Mouse (Mus musculus): ENCODE measurements around the gene Snta1. TPM values are rescaled to one million over a fixed set of nuclear protein-coding genes. Genes with fewer than 3 reads are reported as not detected.

Snta1 gene
- total RNA-seq (2014; rRNA removed; ENCODE audit: low replicate concordance) (139 and 158 TPM in 2 replicates), polyA plus RNA-seq (2015; fragmentation: Nextera tagmentation; extraction: Ambion mirVana) (66.9 and 67.8 TPM in 2 replicates)

GRCm38 (mm10) chr2:154407643-154408445 is at the start of gene Snta1:
Snta1 (minus strand) TSS chr2:154408099.
- no peaks in the 10 kb centered on the region for H3K27me3 ChIP-seq (ENCODE audit: control insufficient read depth, insufficient read depth, low read length)
- TF ChIP-seq EP300 (IDR thresholded peaks at IDR 0.05; ENCODE audit: low read depth) (no peak), CTCF (IDR thresholded peaks at IDR 0.05; ENCODE audit: low read depth) (0 out of 2 replicates have a peak, but pooled peaks have one; percentile 1)
- no peaks in the 10 kb centered on the region for H3K9me3 ChIP-seq (replicated peaks; ENCODE audit: control insufficient read depth, low read length)
- H3K4me3 ChIP-seq (ENCODE audit: low read depth, low read length), result peak within 1 kb of the TSS; percentile 79
- H3K4me1 ChIP-seq (ENCODE audit: control insufficient read depth, insufficient read depth), result peaks cover 30% of the 10 kb centered on the region; the same call in 1 of the 2 replicates
- peak within 1 kb of the TSS; percentile 82 for H3K9ac ChIP-seq (replicated peaks; ENCODE audit: low read depth, low read length)
- 2% methylated on average over 80 of the region's 84 CpGs for WGBS
- H3K27ac ChIP-seq (ENCODE audit: low read depth), result peak within 1 kb of the TSS; percentile 93
- peak; percentile 86 for ATAC-seq (ENCODE audit: insufficient read depth, low read depth)
- H3K4me2 ChIP-seq (ENCODE audit: low read depth, low read length), result peak within 1 kb of the TSS; percentile 74
- peak; percentile 86 for DNase-seq (ENCODE audit: low spot score)
- no peaks in the 10 kb centered on the region for H3K36me3 ChIP-seq (replicated peaks; ENCODE audit: control insufficient read depth, insufficient read depth, low read length)

GRCm38 (mm10) chr2:154456621-154457020 is 48.7 kb upstream of the Snta1 start:
- H3K4me1 ChIP-seq (ENCODE audit: control insufficient read depth, insufficient read depth), result peaks cover 25% of the 10 kb centered on the region

DNA sequence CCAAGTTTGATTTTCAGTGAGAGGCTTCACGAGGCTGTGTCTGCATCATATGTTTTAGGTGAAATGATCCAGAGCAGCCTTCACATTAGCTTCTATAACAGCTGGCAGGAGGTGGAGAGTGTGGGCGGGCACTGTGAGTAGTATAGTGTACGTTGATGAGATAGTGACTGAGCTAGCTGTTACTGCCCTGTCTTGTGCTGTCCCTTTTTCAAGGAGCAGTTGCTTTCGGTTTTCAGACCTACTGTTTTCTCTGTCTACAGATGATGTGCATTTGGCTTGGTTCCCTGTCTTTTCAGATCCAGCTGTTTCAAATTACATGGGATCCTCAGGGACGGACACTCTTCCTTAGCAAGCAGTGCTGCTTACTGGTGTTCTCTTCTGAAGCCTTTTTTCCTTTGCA is 47.9 kb upstream of the Snta1 start:
- Histone ChIP-seq H3K4me3 (ENCODE audit: low read depth, low read length) (no peak overlapping the region), H3K36me3 (replicated peaks; ENCODE audit: control insufficient read depth, insufficient read depth, low read length) (no peaks in the 10 kb centered on the region), H3K4me1 (ENCODE audit: control insufficient read depth, insufficient read depth) (peaks cover 25% of the 10 kb centered on the region), H3K9me3 (replicated peaks; ENCODE audit: control insufficient read depth, low read length) (no peaks in the 10 kb centered on the region), H3K4me2 (ENCODE audit: low read depth, low read length) (peak overlapping the region; percentile 21; the same call in 1 of the 2 replicates), H3K27ac (ENCODE audit: low read depth) (peak overlapping the region; percentile 50; the same call in 1 of the 2 replicates), H3K9ac (replicated peaks; ENCODE audit: low read depth, low read length) (no peak overlapping the region), H3K27me3 (ENCODE audit: control insufficient read depth, insufficient read depth, low read length) (no peaks in the 10 kb centered on the region)
- no peak for DNase-seq (ENCODE audit: low spot score)
- WGBS, result 25% methylated on average over 5 of the region's 5 CpGs
- TF ChIP-seq CTCF (IDR thresholded peaks at IDR 0.05; ENCODE audit: low read depth) (no peak), EP300 (IDR thresholded peaks at IDR 0.05; ENCODE audit: low read depth) (no peak)
- ATAC-seq (ENCODE audit: insufficient read depth, low read depth), result peak; percentile 60; the same call in 1 of the 2 replicates

More at GRCm38 (mm10) chr2:154456621-154457020, 48.7 kb upstream of the Snta1 start:
- no peaks in the 10 kb centered on the region for H3K36me3 ChIP-seq (replicated peaks; ENCODE audit: control insufficient read depth, insufficient read depth, low read length)
- no peak overlapping the region for H3K27ac ChIP-seq (ENCODE audit: low read depth)
- ATAC-seq (ENCODE audit: insufficient read depth, low read depth) (no peak), DNase-seq (ENCODE audit: low spot score) (no peak)
- no peak overlapping the region for H3K9ac ChIP-seq (replicated peaks; ENCODE audit: low read depth, low read length)
- TF ChIP-seq CTCF (IDR thresholded peaks at IDR 0.05; ENCODE audit: low read depth), result no peak
- no peak for TF ChIP-seq EP300 (IDR thresholded peaks at IDR 0.05; ENCODE audit: low read depth)
- H3K4me3 ChIP-seq (ENCODE audit: low read depth, low read length), result no peak overlapping the region
- H3K27me3 ChIP-seq (ENCODE audit: control insufficient read depth, insufficient read depth, low read length), result no peaks in the 10 kb centered on the region
- H3K4me2 ChIP-seq (ENCODE audit: low read depth, low read length), result no peak overlapping the region
- no peaks in the 10 kb centered on the region for H3K9me3 ChIP-seq (replicated peaks; ENCODE audit: control insufficient read depth, low read length)

DNA sequence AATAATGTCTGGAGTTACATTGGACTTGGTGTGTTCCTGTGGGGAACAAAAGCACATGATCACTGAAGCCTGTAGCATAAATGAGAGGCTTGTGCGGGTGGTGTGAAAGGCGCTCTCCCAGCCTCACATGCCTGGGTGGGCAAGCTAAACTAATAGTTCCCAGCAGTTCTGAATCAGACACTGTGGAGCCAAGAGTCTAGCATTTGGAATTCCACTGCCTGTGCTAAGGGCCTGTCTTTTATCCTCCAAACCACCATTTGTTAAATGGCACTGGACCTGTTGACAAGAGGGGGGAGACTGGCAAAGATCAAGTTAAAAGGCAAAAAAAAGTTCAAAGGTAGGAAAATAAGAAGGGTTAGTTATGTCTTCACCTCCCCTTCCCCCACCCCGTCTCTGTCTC is 46.7 kb upstream of the Snta1 start:
- Histone ChIP-seq H3K4me1 (ENCODE audit: control insufficient read depth, insufficient read depth) (peaks cover 20% of the 10 kb centered on the region), H3K9ac (replicated peaks; ENCODE audit: low read depth, low read length) (no peak overlapping the region), H3K4me3 (ENCODE audit: low read depth, low read length) (no peak overlapping the region), H3K9me3 (replicated peaks; ENCODE audit: control insufficient read depth, low read length) (no peaks in the 10 kb centered on the region), H3K27ac (ENCODE audit: low read depth) (no peak overlapping the region), H3K27me3 (ENCODE audit: control insufficient read depth, insufficient read depth, low read length) (no peaks in the 10 kb centered on the region), H3K4me2 (ENCODE audit: low read depth, low read length) (no peak overlapping the region), H3K36me3 (replicated peaks; ENCODE audit: control insufficient read depth, insufficient read depth, low read length) (no peaks in the 10 kb centered on the region)
- 60% methylated on average over 3 of the region's 3 CpGs for WGBS
- no peak for DNase-seq (ENCODE audit: low spot score)
- TF ChIP-seq CTCF (IDR thresholded peaks at IDR 0.05; ENCODE audit: low read depth) (no peak), EP300 (IDR thresholded peaks at IDR 0.05; ENCODE audit: low read depth) (no peak)
- no peak for ATAC-seq (ENCODE audit: insufficient read depth, low read depth)

GRCm38 (mm10) chr2:154454099-154454498 is 46.2 kb upstream of the Snta1 start:
- Histone ChIP-seq H3K27me3 (ENCODE audit: control insufficient read depth, insufficient read depth, low read length) (no peaks in the 10 kb centered on the region), H3K4me3 (ENCODE audit: low read depth, low read length) (no peak overlapping the region), H3K9me3 (replicated peaks; ENCODE audit: control insufficient read depth, low read length) (no peaks in the 10 kb centered on the region), H3K9ac (replicated peaks; ENCODE audit: low read depth, low read length) (no peak overlapping the region), H3K36me3 (replicated peaks; ENCODE audit: control insufficient read depth, insufficient read depth, low read length) (no peaks in the 10 kb centered on the region), H3K4me2 (ENCODE audit: low read depth, low read length) (no peak overlapping the region), H3K27ac (ENCODE audit: low read depth) (no peak overlapping the region), H3K4me1 (ENCODE audit: control insufficient read depth, insufficient read depth) (peaks cover 19% of the 10 kb centered on the region)
- 57% methylated on average over 1 of the region's 1 CpGs for WGBS
- no peak for TF ChIP-seq CTCF (IDR thresholded peaks at IDR 0.05; ENCODE audit: low read depth)
- no peak for TF ChIP-seq EP300 (IDR thresholded peaks at IDR 0.05; ENCODE audit: low read depth)
- no peak for DNase-seq (ENCODE audit: low spot score)
- ATAC-seq (ENCODE audit: insufficient read depth, low read depth), result no peak

Measured in heart, postnatal 0 days (tissue).